ENCODE assay signal across 13 mouse cellular contexts in genomic region chr19:38015873-38016254, GRCm38 (mm10). TPM values are rescaled to one million over a fixed set of nuclear protein-coding genes. Genes with fewer than 3 reads are reported as not detected.
DNase-seq lines count a peak whose midpoint lies in the region; ATAC-seq and TF ChIP-seq lines count a peak whose summit lies in the region.
"Had no signal": no experiment of that assay in that cellular context is flagged by ENCODE, and none has a peak within 500 bp of the region (broad histone marks: within the 10 kb centered on the region; RNA-seq: fewer than 3 reads in every experiment).

No protein-coding gene starts in this region.

- H3K27ac ChIP-seq in forebrain, embryonic 16.5 days (ENCODE audit: low read length) = no peak overlapping the region
- H3K27ac ChIP-seq in forebrain, embryonic 12.5 days = no peak overlapping the region
- peak overlapping the region; percentile 20 for H3K27ac ChIP-seq in kidney, postnatal 0 days
- H3K27ac ChIP-seq in bone marrow macrophage, adult 2 months (ENCODE audit: insufficient read depth, low read depth, low read length) = peak overlapping the region; percentile 51
- H3K27ac ChIP-seq in intestine, embryonic 16.5 days (ENCODE audit: low read length) = no peak overlapping the region
- H3K27ac ChIP-seq: embryonic facial prominence, embryonic 12.5 days; liver, embryonic 15.5 days; midbrain, embryonic 12.5 days; neural tube, embryonic 15.5 days had no signal

- H3K4me2 ChIP-seq in forebrain, embryonic 16.5 days (ENCODE audit: low read length) = no peak overlapping the region
- no peak overlapping the region for H3K4me2 ChIP-seq in forebrain, embryonic 12.5 days
- H3K4me2 ChIP-seq in kidney, postnatal 0 days (ENCODE audit: low read length) = no peak overlapping the region
- H3K4me2 ChIP-seq in intestine, embryonic 16.5 days (ENCODE audit: low read depth, low read length) = no peak overlapping the region
- H3K4me2 ChIP-seq: embryonic facial prominence, embryonic 12.5 days; liver, embryonic 15.5 days; midbrain, embryonic 12.5 days; neural tube, embryonic 15.5 days had no signal

- no peak for DNase-seq in kidney, postnatal 0 days (ENCODE audit: low spot score)
- no peak for DNase-seq in kidney, adult 8-10 months
- DNase-seq in embryo, embryonic 10.5 days (ENCODE audit: low spot score) = no peak
- DNase-seq in right cerebral cortex, postnatal 36 days (ENCODE audit: low spot score in 2 of 2) = no peak
- DNase-seq: thymus, postnatal 4 days had no signal

- H3K36me3 ChIP-seq in forebrain, embryonic 16.5 days (ENCODE audit: control insufficient read depth, insufficient read depth) = no peaks in the 10 kb centered on the region
- no peaks in the 10 kb centered on the region for H3K36me3 ChIP-seq in forebrain, embryonic 12.5 days (replicated peaks)
- no peaks in the 10 kb centered on the region for H3K36me3 ChIP-seq in kidney, postnatal 0 days (ENCODE audit: insufficient read depth, low read length)
- H3K36me3 ChIP-seq in intestine, embryonic 16.5 days (ENCODE audit: control insufficient read depth, insufficient read depth, low read length) = no peaks in the 10 kb centered on the region
- H3K36me3 ChIP-seq: embryonic facial prominence, embryonic 12.5 days; liver, embryonic 15.5 days; midbrain, embryonic 12.5 days; neural tube, embryonic 15.5 days had no signal

- H3K9me3 ChIP-seq in forebrain, embryonic 16.5 days (ENCODE audit: control insufficient read depth, low read length) = no peaks in the 10 kb centered on the region
- H3K9me3 ChIP-seq in forebrain, embryonic 12.5 days = no peaks in the 10 kb centered on the region
- no peaks in the 10 kb centered on the region for H3K9me3 ChIP-seq in kidney, postnatal 0 days (replicated peaks; ENCODE audit: low read length)
- no peaks in the 10 kb centered on the region for H3K9me3 ChIP-seq in intestine, embryonic 16.5 days (ENCODE audit: control insufficient read depth, low read length)
- H3K9me3 ChIP-seq: embryonic facial prominence, embryonic 12.5 days; liver, embryonic 15.5 days; midbrain, embryonic 12.5 days; neural tube, embryonic 15.5 days had no signal

- no peaks in the 10 kb centered on the region for H3K27me3 ChIP-seq in forebrain, embryonic 16.5 days (replicated peaks; ENCODE audit: control insufficient read depth, insufficient read depth, low read length)
- H3K27me3 ChIP-seq in forebrain, embryonic 12.5 days = no peaks in the 10 kb centered on the region; the same call in 1 of the 2 replicates
- no peaks in the 10 kb centered on the region for H3K27me3 ChIP-seq in kidney, postnatal 0 days (ENCODE audit: insufficient read depth, low read length)
- H3K27me3 ChIP-seq in intestine, embryonic 16.5 days (replicated peaks; ENCODE audit: control insufficient read depth, insufficient read depth, low read length) = no peaks in the 10 kb centered on the region
- H3K27me3 ChIP-seq: embryonic facial prominence, embryonic 12.5 days; liver, embryonic 15.5 days; midbrain, embryonic 12.5 days; neural tube, embryonic 15.5 days had no signal

- no peak overlapping the region for H3K9ac ChIP-seq in forebrain, embryonic 16.5 days (replicated peaks; ENCODE audit: low read depth, low read length)
- no peak overlapping the region for H3K9ac ChIP-seq in forebrain, embryonic 12.5 days
- H3K9ac ChIP-seq in kidney, postnatal 0 days (ENCODE audit: low read depth, low read length) = no peak overlapping the region
- H3K9ac ChIP-seq in intestine, embryonic 16.5 days (ENCODE audit: low read depth, low read length) = 0 out of 2 replicates have a peak overlapping the region, but pooled peaks have one; percentile 8
- H3K9ac ChIP-seq: embryonic facial prominence, embryonic 12.5 days; liver, embryonic 15.5 days; midbrain, embryonic 12.5 days; neural tube, embryonic 15.5 days had no signal

- H3K4me3 ChIP-seq in forebrain, embryonic 16.5 days (replicated peaks; ENCODE audit: low read length) = no peak overlapping the region
- H3K4me3 ChIP-seq in forebrain, embryonic 12.5 days (replicated peaks) = no peak overlapping the region
- H3K4me3 ChIP-seq in kidney, postnatal 0 days (replicated peaks; ENCODE audit: low read depth, low read length) = no peak overlapping the region
- H3K4me3 ChIP-seq in bone marrow macrophage, adult 2 months (ENCODE audit: insufficient read depth, low read length) = no peak overlapping the region
- H3K4me3 ChIP-seq in intestine, embryonic 16.5 days (ENCODE audit: low read length) = no peak overlapping the region
- H3K4me3 ChIP-seq: embryonic facial prominence, embryonic 12.5 days; liver, embryonic 15.5 days; midbrain, embryonic 12.5 days; neural tube, embryonic 15.5 days had no signal

- 65% methylated on average over 1 of the region's 1 CpGs for WGBS in forebrain, embryonic 16.5 days
- 61% methylated on average over 1 of the region's 1 CpGs for WGBS in forebrain, embryonic 12.5 days
- WGBS in kidney, postnatal 0 days = 57% methylated on average over 1 of the region's 1 CpGs
- WGBS in intestine, embryonic 16.5 days = 68% methylated on average over 1 of the region's 1 CpGs

- no peak for TF ChIP-seq CTCF in kidney, postnatal 0 days (IDR thresholded peaks at IDR 0.05; ENCODE audit: low read depth)
- no peak for TF ChIP-seq CTCF in bone marrow macrophage, adult 2 months (IDR thresholded peaks at IDR 0.05; ENCODE audit: low read depth, low read length)

- peaks cover 8% of the 10 kb centered on the region for H3K4me1 ChIP-seq in forebrain, embryonic 16.5 days (replicated peaks; ENCODE audit: control insufficient read depth, insufficient read depth, low read length)
- peaks cover 6% of the 10 kb centered on the region for H3K4me1 ChIP-seq in forebrain, embryonic 12.5 days
- H3K4me1 ChIP-seq in kidney, postnatal 0 days (replicated peaks; ENCODE audit: insufficient read depth, low read length) = no peaks in the 10 kb centered on the region
- peaks cover 59% of the 10 kb centered on the region for H3K4me1 ChIP-seq in bone marrow macrophage, adult 2 months (ENCODE audit: control insufficient read depth, insufficient read depth, low read length)
- peaks cover 5% of the 10 kb centered on the region; the same call in 1 of the 2 replicates for H3K4me1 ChIP-seq in intestine, embryonic 16.5 days (ENCODE audit: control insufficient read depth, insufficient read depth, low read length)

- ATAC-seq in forebrain, embryonic 16.5 days = peak; percentile 37; the same call in 1 of the 2 replicates
- no peak for ATAC-seq in forebrain, embryonic 12.5 days (ENCODE audit: low FRiP score)
- peak; percentile 57; the same call in 1 of the 2 replicates for ATAC-seq in kidney, postnatal 0 days (replicated peaks; ENCODE audit: low FRiP score, low read depth)
- ATAC-seq in intestine, embryonic 16.5 days = peak; percentile 65

- no peak for TF ChIP-seq POLR2A in bone marrow macrophage, adult 2 months (IDR thresholded peaks at IDR 0.05; ENCODE audit: borderline replicate concordance, low read depth, low read length)

RNA-seq across cellular contexts. Expression of gene Myof, which starts 27.5 kb away (rescaled TPM):
- 1.5 and 2.0 TPM in 2 replicates for polyA plus RNA-seq in forebrain, embryonic 16.5 days (2015; fragmentation: Nextera tagmentation; extraction: Ambion mirVana)
- 2.1 and 2.9 TPM in 2 replicates for polyA plus RNA-seq in forebrain, embryonic 12.5 days (2016; fragmentation: Nextera tagmentation; extraction: Ambion mirVana)
- polyA plus RNA-seq in kidney, postnatal 0 days (2015; fragmentation: Nextera tagmentation; extraction: Ambion mirVana) = 28.0 and 28.1 TPM in 2 replicates
- polyA plus RNA-seq in bone marrow macrophage, adult 2 months (2012; ENCODE audit: insufficient read depth, insufficient read length, missing spikeins) = 156 and 160 TPM in 2 replicates
- polyA plus RNA-seq in intestine, embryonic 16.5 days (2015; fragmentation: Nextera tagmentation; extraction: Ambion mirVana) = 6.5 and 9.2 TPM in 2 replicates

RNA-seq across cellular contexts. Expression of gene Cep55, which starts 38.9 kb away (rescaled TPM):
- polyA plus RNA-seq in forebrain, embryonic 16.5 days (2015; fragmentation: Nextera tagmentation; extraction: Ambion mirVana) = 12.2 and 17.8 TPM in 2 replicates
- polyA plus RNA-seq in forebrain, embryonic 12.5 days (2016; fragmentation: Nextera tagmentation; extraction: Ambion mirVana) = 52.9 and 54.7 TPM in 2 replicates
- 13.8 and 15.5 TPM in 2 replicates for polyA plus RNA-seq in kidney, postnatal 0 days (2015; fragmentation: Nextera tagmentation; extraction: Ambion mirVana)
- 21.0 and 23.2 TPM in 2 replicates for polyA plus RNA-seq in bone marrow macrophage, adult 2 months (2012; ENCODE audit: insufficient read depth, insufficient read length, missing spikeins)
- polyA plus RNA-seq in intestine, embryonic 16.5 days (2015; fragmentation: Nextera tagmentation; extraction: Ambion mirVana) = 21.9 and 22.2 TPM in 2 replicates

Comparison
In these comparisons a context has a peak if more than half of its experiments do, and no peak if none do; other contexts are left out.
1. H3K27ac ChIP-seq: peak in kidney, postnatal 0 days (single experiment) and bone marrow macrophage, adult 2 months (single experiment); none in forebrain, embryonic 16.5 days (single experiment), forebrain, embryonic 12.5 days (single experiment) and intestine, embryonic 16.5 days (single experiment).